Mouse (Mus musculus): Measurements from ENCODE around the gene Vps37c.

Vps37c gene

DNA sequence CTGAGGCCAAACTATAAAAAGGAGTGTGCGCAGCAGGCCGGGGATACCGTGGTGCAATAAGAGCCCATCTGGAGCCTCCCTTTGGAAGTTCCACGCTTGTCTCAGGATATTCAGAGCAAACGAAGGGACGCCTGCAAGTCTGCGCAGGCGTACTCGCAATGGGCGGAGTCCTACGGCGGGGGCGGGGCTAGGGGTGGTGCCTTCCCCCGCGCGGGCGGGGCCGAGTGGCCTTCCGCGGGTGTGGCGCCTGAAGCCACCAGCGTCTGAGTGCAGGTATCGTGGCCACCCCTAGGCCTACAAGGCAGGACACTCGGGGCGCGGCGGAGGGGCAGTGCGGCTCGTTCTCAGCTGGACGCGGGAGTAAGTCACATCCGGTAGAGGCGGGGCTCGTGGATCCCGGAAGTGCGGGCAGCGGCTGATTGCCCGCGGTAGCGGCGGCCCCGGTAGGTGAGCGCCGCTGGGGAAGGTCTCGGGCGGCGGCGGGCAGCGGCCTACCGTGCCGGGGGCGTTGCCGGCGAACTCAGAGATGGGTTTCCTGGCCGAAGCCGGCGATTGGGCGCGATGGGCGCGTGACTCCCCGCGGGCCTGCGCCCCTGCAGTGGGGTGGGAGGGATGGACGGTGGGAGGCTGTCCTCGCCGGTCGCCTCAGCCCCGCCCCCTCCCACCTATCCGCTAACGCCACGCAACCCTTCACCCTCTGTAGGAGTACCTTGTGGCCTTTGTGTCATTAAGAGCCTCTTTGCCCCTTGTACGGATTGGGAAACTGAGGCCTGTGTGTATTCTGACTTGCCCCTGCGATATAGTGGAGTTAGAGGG lies at the start of gene Vps37c:
Vps37c (plus strand) TSS at position 199 of the 816 bp plus-strand sequence.
- WGBS = under 1% methylated on average over 74 of the region's 74 CpGs

DNA sequence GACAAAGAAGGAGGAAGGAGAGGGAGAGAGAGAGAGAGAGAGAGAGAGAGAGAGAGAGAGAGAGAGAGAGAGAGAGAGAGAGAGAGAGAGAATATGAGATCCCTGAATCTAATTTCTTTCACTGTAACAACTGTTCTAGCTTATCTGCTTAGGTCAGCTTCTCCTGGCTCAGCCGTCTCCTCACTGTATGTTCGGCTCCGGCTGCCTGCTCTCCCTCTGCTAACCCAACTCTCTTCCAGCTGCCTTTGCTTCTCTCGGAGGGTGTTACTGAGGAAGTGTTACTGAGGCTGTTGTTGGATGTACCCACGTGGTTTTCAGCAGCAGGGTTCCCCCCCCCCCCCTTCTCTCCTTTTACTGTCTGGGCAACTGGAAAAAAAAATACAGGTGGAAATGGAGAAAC lies 48.5 kb upstream of the Vps37c start:
- WGBS = 7% methylated on average over 5 of the region's 5 CpGs

DNA sequence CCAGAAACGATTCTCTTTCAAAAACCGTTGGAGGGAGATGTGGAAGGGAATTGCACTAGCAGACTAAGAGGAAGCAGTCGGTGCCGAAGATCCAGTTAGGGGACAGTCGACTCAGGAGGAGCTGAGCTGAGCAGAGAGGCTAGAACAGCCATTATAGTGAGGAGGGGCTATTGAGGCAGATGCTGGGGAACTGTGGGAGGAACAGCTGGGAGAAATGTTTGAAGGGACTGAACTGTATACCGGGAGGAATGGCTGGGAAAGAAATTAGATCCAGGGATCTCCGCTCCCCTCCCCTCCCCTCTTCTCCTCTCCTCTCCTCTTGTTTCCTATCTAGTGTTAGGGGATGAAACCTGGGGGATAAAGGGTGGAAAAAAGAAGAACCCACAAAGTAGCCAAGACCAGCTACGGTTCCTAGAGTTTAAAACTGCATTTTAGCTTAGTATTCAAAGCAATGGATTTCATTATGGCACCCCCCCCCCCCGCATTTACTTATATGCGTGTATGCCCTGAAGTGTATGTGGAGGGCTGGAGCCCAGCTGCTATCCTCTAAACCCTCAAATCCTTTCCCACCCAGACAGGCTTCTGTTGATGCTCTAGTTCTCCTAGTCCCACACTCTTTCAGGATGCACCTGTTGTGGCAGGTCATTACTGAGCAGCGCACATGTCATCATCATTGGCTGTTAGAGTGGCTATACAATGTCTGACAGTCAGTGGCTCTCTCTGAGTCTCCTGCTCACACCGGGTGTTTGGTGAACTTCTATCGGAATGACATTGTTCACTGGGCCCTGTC lies 47.8 kb upstream of the Vps37c start:
- WGBS = 55% methylated on average over 13 of the region's 13 CpGs

DNA sequence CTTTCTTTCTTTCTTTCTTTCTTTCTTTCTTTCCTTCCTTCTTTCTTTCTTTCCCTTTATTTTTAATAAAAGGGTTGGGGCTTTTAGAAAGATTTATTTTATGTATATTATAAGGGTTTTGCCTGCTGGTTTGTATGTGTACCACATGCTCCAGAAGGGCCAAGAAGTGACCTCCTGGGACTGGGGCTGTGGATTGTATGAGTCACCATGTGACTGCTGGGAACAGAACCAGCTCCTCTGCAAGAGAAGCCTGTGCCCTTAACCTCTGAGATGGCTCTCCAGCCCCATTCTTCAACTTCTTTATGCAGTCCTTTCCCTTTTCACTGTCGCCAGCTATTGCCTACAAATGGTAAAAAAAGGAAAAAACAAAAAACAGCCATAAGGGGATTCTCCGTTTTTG lies 42.9 kb upstream of the Vps37c start:
- WGBS = 80% methylated on average over 2 of the region's 2 CpGs

DNA sequence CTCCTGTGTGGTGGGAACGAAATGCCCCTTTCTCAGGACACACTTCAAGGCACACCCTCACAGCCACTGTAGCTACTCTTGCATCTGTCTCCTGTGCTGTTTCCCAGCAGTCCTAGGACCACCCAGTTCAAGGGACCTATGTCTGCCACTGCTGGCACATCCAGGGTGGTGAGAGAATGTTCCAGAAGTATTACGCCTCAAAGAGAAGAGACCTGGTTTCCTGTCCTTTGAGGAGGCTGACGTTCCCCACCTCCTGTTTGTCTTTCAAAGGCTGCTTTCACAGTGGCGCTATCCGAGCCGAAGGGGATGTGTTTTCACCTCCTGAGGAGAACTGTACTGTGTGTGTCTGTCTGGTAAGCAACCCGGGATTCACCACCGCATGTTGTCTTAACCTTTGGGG lies 40.4 kb upstream of the Vps37c start:
- WGBS = 74% methylated on average over 8 of the region's 8 CpGs

DNA sequence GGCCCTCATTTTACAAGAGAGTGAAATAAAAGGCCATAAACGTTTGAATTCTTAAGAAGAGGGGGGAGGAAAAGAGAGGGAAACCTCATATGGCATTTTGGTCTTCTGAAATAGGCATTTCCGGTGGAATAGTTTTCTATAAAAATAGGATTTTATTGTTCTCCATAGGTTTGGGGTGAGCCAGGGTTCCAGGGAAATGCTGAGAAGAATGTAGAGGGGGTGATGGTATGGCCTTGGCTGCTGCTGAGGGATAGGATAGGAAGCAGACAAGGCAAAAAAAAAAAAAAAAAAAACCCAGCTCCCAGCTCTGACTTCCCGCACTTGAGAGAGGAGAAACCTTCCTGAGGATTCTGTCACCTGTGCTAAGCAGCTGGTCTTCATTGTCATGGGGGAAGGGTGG lies 32.5 kb upstream of the Vps37c start:
- 67% methylated on average over 3 of the region's 3 CpGs for WGBS

DNA sequence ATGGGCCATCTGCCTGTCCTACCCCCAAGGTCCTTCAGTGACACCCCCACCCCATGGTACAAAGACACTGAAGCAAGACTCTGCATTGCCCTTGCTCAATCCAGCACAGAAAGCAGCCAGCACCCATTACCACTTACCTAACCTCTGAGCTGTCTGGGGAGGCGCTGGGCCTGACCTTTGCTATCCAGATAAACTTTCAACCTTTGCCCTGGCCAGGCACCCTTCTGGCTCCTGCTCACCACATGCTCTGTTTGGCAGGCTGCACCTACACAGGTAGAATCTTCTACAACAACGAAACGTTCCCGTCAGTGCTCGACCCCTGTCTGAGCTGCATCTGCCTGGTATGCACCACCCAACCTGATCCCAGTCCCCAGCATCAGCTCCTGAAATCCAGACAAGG lies 30.8 kb upstream of the Vps37c start:
- 92% methylated on average over 5 of the region's 5 CpGs for WGBS

DNA sequence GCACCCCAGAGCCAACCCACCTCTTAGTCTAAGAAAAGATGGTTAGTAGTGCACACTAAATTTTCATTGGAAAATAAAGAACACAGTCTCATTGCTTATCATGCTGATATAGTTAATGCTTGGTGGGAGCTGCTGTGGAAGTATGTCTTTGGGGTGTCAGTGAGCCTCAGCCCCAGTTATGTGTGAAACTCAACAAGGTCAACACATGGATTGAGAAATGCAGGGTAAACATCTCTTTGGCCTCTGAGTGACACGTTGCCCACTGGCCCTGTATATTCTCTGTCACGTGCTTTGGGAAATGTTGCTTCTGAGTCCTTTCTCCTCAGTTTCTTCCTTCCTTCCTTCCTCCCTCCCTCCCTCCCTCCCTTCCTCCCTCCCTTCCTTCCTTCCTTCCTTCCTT lies 30.1 kb upstream of the Vps37c start:
- WGBS = 67% methylated on average over 2 of the region's 2 CpGs

DNA sequence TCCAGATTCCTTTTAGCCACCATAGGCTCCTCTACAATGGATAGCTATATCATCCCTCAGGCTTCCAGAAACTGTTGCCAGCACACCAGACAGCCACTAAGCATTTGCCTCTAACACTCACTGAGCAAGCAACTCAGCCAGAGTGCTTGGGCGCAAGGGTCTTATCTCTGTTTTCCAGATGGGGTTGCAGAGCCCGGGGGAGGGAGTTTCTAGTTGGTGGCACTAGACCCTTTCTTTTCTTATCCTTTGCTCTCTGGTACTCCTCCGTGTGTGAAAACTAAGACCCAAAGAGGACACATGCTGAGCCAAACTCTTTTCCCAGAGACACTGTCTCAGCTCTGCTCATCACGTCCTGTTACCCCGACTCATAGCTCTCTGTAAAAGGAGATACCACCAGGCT lies 27.2 kb upstream of the Vps37c start:
- WGBS = 81% methylated on average over 5 of the region's 5 CpGs

DNA sequence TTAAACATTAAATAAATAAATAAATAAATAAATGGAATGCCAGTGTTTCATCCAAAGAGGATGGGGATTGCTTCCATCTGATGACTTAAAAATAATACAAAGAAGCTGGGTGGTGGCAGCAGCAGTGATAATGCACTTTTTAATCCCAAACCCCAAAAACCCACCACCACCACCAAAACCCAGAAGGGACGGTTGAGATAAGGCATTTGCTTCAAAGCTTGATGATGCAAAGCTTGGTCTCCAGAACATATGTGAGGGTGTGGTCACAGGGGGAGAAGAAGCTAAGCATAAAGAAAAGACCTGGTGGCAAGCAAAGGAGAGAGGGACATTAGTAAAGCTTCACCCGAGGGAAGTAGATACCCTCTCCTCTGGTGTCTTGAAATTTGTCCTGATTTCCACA lies 26.6 kb upstream of the Vps37c start:
- WGBS = 91% methylated on average over 2 of the region's 2 CpGs

DNA sequence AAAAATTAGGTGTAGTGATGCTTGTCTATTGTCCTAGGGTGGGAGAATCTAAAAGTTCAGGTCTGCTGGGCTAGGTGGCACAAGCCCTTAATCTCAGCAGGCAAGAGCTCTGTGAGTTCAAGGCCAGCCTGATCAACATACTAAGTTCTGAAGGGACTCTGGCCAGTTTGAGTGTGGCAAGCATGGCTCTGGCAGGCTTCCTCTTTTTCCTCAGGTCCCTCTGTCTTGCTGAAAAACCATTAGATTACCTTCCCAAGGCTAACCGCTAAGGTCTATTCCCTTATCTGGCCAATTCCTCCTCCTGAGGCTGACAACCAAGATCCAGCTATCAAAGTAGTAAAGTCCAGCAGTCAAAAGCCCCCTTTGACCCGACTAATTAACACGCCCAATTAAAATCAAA lies 25.9 kb upstream of the Vps37c start:
- 68% methylated on average over 3 of the region's 3 CpGs for WGBS

DNA sequence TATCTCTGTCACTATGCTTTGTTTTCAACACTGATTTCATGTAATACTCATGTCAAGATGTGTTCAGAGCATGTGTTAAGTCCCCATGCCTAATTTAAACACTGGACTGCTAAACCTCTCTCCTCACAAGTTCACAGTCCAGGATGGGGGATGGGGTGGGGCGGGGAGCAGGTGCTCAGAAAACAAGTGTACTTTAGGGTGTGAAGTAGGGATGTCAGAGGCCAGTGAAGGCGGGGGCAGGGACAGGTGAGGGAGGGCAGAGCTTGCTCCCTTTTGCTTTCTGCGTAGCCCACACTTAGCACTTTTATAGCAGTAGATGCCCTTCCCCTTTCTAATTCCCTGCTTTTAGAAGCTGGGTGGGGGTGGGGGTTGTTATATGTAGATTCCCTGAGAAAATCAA lies 23.4 kb upstream of the Vps37c start:
- WGBS = 60% methylated on average over 3 of the region's 3 CpGs

DNA sequence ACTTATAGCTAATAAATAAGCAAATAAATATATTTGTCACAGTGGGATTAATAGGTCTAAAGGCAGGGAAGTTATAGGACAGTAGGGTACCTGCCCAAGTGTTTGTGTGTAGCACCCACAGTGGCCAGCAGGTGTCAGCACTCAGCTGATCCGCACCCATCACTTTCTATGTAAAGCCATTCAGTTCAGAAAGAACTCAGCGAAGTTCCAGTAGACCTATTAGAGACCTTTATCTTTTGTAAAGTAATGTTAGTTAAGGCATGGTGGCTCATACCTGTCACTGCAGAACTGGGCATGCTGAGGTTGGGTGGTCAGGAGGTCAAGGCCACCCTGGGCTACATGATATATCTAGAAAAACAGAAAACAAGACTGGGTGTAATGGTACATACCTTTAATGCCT lies 23.0 kb upstream of the Vps37c start:
- 7% methylated on average over 2 of the region's 2 CpGs for WGBS

DNA sequence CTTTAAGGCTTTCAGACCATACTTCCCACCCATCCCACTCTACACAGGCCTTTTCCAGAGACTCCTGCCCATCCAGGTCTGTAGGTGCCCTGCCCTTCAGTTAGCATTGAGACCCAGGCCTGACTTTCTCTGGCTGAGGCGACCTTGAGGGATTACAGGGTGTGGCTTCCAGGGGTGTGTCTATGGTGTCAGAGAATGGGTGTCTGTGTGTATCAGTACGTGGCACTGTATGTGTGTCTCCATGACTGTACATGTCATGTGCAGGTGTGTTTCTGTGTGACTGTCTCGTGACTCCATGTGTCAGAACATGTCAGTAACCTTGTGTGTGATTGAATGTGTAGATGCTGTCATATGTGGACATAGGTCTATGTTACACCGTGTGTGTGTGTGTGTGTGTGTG lies 17.2 kb upstream of the Vps37c start:
- 91% methylated on average over 4 of the region's 4 CpGs for WGBS

DNA sequence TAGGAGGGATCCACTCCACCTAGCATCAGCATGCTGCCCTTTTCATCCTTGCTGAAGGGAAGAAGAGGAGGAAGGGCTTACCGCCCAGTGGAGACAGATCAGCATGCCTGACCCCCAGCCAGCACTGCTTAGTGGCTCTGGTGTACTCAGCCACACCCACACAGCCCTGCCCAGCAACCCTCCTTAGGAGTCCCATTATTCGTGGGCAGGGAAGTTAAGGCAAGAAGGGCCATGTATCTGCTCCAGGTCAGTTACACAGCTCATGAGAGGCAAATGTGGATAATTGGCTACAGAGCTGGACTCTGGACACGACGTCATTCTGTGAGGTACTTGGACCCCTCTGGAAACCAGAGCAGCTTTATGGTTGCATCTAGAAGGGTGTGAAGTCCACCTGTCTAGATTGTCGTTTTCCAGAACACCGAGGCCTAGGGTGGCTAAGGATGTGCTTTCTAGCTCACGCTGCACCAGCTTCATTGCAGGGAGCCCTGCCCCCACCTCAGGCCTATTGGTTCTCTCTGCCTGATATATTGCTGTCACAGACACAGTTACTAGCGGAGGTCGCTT lies 16.6 kb upstream of the Vps37c start:
- WGBS = 87% methylated on average over 9 of the region's 9 CpGs

DNA sequence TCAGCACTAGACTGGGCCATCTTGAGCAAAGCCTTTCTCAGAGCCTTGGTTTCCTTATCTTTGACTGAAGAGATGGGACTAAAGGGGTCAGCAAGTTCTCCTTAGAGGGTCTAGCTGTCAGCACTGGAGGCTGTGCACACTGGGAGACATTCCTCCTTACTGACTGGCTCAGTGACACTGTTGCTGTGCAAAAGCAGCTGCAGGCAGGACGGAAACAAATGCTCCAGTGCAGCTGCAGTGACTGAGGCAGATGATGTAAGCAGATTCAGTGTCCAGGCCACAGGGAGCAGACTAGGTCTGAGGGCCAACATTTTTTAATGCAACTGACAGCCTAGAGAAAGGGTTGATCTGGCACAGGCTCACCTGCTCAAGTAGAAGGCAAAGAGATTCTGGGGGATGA lies 15.3 kb upstream of the Vps37c start:
- 77% methylated on average over 1 of the region's 1 CpGs for WGBS

DNA sequence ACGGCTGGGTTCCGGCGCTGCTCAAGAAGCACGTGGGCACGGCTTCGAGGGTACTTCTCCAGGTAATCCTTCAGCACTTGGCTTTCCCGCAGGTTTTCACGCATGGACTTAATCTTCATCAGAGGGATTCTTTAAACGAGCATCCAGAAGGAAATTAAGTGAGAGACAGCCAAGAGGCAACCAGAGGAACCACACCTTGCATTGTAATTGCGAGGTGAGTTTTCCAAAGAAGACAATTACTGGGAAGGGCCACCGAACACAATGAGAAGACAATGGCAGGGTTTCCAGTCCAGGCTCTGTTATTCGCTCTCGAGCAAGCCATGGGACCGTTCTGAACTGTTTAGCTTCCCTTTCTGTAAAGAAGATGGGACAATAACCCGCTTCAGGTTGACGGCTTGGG lies 11.9 kb upstream of the Vps37c start:
- WGBS = 86% methylated on average over 16 of the region's 16 CpGs

DNA sequence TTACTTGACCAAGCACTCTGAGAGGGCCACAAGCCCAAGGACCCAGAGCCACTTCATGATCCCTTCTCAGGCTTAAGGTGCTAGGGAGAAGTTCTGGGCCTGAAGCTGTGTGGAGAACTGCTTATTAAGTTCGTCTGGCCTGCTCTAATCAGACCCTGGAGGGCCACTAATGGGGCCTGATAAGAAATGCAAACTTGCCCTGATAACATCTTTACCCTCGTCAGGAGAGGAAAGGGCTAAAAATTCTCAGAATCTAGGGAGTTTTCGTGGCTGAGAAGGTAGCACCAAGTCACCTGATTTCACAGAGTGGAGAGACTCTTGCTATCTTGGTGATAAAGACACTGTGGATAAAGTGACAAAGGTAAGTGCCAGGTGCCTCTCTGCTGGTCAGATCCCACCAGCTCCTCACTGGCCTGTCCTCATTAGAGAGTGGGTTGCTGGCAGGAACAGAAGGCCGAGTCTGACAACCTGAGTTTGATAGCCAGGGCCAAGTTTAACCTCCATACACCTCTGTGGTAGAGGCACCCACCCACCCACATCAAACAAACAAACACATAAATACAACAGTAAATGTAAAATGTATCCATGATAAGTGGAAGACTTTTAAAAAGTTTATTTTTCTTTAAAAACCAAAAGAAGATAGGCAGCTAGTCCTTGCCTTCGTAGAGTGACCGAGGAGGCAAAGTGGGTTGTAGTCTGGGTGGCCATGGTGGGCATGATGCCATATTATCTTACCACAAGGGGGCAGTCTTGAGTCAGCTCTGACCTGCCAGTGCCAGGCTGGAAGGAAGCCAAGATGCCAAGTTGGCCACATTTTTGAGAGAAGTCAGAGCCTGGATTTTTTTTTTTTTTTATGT lies 10.4 kb upstream of the Vps37c start, which contains the start of gene Pga5:
Pga5 (minus strand) TSS at position 157 of the 857 bp plus-strand sequence.
- 52% methylated on average over 6 of the region's 6 CpGs for WGBS

DNA sequence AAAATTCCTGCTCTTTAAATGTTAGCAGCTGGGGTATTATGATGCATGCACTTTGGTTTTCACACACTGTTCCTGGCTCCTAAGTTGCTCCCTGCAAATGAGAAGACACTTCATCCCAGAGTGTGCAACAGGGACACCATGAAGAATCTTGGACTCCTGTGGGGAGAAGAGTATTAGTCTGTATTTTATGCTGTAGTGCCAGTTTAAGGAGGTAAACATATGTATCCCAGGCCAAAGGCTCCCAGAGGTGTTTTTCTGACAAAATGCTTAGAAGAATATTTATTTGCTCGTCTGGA lies 9.8 kb upstream of the Vps37c start:
- WGBS = 77% methylated on average over 1 of the region's 1 CpGs

DNA sequence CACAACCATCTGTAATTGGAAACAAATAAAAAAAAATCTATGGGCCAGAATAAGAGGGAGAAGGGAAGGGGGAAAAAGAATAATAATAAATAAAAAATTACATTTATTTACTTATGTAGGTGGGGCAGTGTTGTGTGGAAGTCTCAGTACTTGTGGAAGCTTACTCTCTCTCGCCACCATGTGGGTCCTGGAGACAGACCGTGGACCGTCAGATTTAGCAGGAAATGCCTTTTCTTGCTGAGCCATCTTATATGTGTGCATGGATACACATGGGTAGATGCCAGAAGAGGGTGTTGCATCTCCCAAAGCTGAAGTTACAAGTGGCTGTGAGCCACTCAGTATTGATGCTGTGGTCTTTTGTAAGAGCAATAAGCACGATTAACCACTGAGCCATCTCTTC lies 7.0 kb upstream of the Vps37c start:
- WGBS = 50% methylated on average over 4 of the region's 4 CpGs

DNA sequence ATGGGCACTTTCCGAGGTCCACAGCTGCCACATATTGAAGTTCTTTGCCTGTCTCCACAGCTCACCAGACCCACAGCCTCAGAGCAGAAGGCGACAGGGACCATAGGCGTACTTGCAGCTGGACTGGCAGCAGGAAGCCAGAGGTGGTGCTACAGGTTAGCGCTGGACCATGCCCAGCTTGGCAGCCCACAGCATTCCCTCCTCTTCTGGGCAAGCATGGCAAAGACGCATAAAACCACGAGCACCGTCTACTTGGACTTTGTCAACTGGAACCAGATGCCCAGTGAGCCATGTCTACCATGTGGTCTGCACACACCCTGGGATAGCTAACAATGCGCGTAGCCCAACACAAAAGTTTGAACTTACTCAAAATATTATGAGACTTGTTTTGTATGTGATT lies 3.5 kb upstream of the Vps37c start:
- 90% methylated on average over 9 of the region's 9 CpGs for WGBS

DNA sequence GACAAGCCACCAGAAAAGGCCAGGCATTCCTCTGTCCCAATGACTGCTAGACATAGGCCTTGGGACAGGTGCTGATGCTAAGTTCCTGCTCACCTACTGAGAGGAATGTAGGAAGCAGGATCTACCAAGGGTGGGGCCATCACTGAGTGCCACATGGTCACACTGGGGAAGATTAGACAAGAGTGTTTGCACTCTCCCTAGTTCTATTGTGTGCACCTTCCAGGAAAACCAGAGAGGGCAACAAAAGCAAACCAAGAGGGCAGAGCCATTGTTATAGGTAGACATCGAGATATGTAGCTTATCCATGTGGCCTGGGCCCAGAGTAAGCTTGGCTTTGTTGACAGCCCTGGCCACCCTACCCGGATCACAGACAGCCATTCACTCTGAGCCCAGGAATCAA lies 2.8 kb upstream of the Vps37c start:
- 87% methylated on average over 2 of the region's 2 CpGs for WGBS

Measured in cerebral cortex, adult 2 months (tissue).